Mouse (Mus musculus): ENCODE measurements around the gene Emc8. TPM values are rescaled to one million over a fixed set of nuclear protein-coding genes. Genes with fewer than 3 reads are reported as not detected.

Emc8 gene
- total RNA-seq, 2 experiments from 2014 or later = 42.7 to 47.2 TPM

Other genes with a start within 250 kb of the Emc8 start
- 1 to 10 TPM; 8.6 to 9.1 TPM for gene Gins2, start 79.3 kb downstream of the Emc8 start, total RNA-seq (2021)
- gene 1190005I06Rik, start 20.9 kb downstream of the Emc8 start, total RNA-seq (2021) = 1 to 10 TPM in 1 of 2 experiments, under 1 TPM in 1; 0.65 to 1.3 TPM
- gene Gm27021, start 494 bp downstream of the Emc8 start, total RNA-seq (2021) = not detected
- gene Cox4i1, start 351 bp downstream of the Emc8 start, total RNA-seq (2021) = 1,000 to 10,000 TPM; 1,346 to 1,605 TPM
- gene Irf8, start 67.8 kb upstream of the Emc8 start, total RNA-seq (2021) = 1 to 10 TPM; 2.0 to 2.6 TPM